Mouse (Mus musculus) kidney, postnatal 4 days (tissue): ENCODE data around the gene Zfp667.

ENCODE experiments used
- DNase-seq, 2 experiments: peaks; one replicate each; pipeline ENCODE4 v3.0.0; 2021; ENCODE audit warnings: mixed read lengths in 2 of 2

The Zfp667 gene

GRCm38 (mm10) chr7:6330458-6331232 lies 44.3 kb downstream of the Zfp667 start:
- no peak for DNase-seq

- DNase-seq = peak; percentile 87 to 93
Measured at GRCm38 (mm10) chr7:6331233-6331956, 45.0 kb downstream of the Zfp667 start, which contains the start of gene Zfp583. TSS of gene Zfp583 (minus strand) at chr7:6331285.

GRCm38 (mm10) chr7:6339865-6340264 lies 53.5 kb downstream of the Zfp667 start:
- no peak for DNase-seq

- DNase-seq = peak; percentile 64 to 73
Measured at GRCm38 (mm10) chr7:6343501-6344071, 57.2 kb downstream of the Zfp667 start, which contains the start of gene Gm3854. TSS of gene Gm3854 (plus strand) at chr7:6343759.

- DNase-seq = no peak
Measured at GRCm38 (mm10) chr7:6344124-6344523, 57.7 kb downstream of the Zfp667 start.
